Mouse (Mus musculus) regulatory T cell (primary cell): ENCODE data around the gene Fpr-rs6.

Experiments
- in situ Hi-C: fragments of 300-600 bp; cut with MboI, MseI; formaldehyde crosslinking; loops from one replicate; pipeline ENCODE4 v1.15.1; 2025; ENCODE audit warnings: high pct_unique_total_duplicates

The Fpr-rs6 gene

DNA sequence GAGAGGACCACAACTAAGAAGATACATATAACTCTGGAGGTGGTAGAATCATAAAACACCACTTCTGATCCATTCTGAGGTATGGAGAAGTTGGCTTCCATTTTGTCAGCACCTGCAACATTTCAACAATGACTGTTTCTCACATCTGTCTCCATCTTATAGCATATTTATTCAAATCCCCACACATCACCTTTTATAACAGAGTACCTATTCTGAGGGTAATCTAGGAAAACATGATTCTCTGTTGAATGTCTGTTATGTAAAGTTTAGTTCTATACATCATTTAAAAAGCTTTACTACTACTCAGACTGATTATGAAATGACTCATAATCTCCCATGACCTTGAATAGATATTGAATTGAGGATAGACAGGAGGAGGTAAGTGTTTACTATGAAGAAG is at the start of gene Fpr-rs6:
Gene Fpr-rs6, minus strand, starts transcription at position 101 of the 400 bp plus-strand sequence.
- in situ Hi-C loops, result no loop called here
